Mouse (Mus musculus) liver, adult 2 months (tissue): ENCODE results near the gene Lama1.

Experiments used
- CTCF ChIP-seq: fragments of 200-500 bp; IDR thresholded peaks from 2 replicates; pipeline ENCODE4 v1.5.1; 2011; ENCODE audit warnings: low read depth, low read length, control low read depth
- POLR2A ChIP-seq: fragments of 200-500 bp; IDR thresholded peaks from 2 replicates; pipeline ENCODE4 v1.6.1; 2011; ENCODE audit warnings: low read length, control low read depth; ENCODE audit not compliant: insufficient read depth; ENCODE audit errors: extremely low read depth

DNA sequence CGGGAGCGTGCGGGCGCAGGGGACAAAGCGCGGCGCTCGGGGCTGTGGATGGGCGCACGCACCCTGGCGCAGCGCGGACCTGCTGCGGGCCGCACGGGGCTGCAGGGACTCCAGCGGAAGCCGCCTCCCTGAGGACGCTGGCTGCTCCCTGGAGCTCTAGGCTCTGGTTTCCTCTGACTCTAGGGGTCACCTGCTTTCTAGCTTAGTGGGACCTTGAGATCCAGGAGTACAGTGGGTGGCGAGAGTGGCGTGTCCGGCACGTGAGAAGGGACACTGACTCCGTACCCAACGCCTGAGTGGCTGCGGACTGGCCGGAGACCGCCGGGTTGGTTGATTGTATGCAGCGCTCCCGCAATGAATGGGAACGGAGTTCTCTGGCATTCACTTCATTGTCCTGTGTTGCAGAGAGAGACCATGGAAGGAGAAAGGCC, 417 bp downstream of the Lama1 start:
- TF ChIP-seq CTCF, result no peak
- TF ChIP-seq POLR2A, result no peak
